Mouse (Mus musculus) ES-E14 (cell line): Measurements from ENCODE around the gene Stat5a. TPM values are rescaled to one million over a fixed set of nuclear protein-coding genes. Genes with fewer than 3 reads are reported as not detected.

Source experiments
- DNase-seq: peaks from one replicate; pipeline ENCODE4 v3.0.0-alpha.2; 2013; ENCODE audit warnings: low read depth, low spot score
- H3K27ac ChIP-seq: 2 replicates; pipeline ENCODE4 v1.5.1; 2012; ENCODE audit warnings: low read depth, mild to moderate bottlenecking, low read length, moderate library complexity, mixed read lengths; ENCODE audit not compliant: poor library complexity, insufficient read depth, severe bottlenecking
- H3K36me3 ChIP-seq: 2 replicates; pipeline ENCODE4 v1.6.1; 2012; ENCODE audit warnings: mild to moderate bottlenecking, low read length, moderate library complexity, mixed read lengths; ENCODE audit not compliant: control insufficient read depth, poor library complexity, insufficient read depth, severe bottlenecking
- H3K4me1 ChIP-seq, 2 experiments: fragments of 150-350 bp in 1 of 2; sonication (generic) in 1 of 2; 2 replicates each; pipeline ENCODE4 v1.6.1; 2012; ENCODE audit warnings: low read length in 2 of 2, mild to moderate bottlenecking in 1 of 2, mixed read lengths in 1 of 2; ENCODE audit not compliant: control insufficient read depth in 2 of 2, insufficient read depth in 2 of 2, poor library complexity in 1 of 2
- H3K4me3 ChIP-seq, 2 experiments: fragments of 150-350 bp in 1 of 2; sonication (generic) in 1 of 2; 2 replicates each; pipeline ENCODE4 v1.5.1; 2012; ENCODE audit warnings: low read length in 2 of 2, low read depth in 1 of 2, mild to moderate bottlenecking in 1 of 2, mixed read lengths in 1 of 2; ENCODE audit not compliant: insufficient read depth in 1 of 2, poor library complexity in 1 of 2, severe bottlenecking in 1 of 2
- H3K9ac ChIP-seq: 2 replicates; pipeline ENCODE4 v1.6.1; 2012; ENCODE audit warnings: low read depth, mild to moderate bottlenecking, low read length, mixed read lengths; ENCODE audit not compliant: poor library complexity, insufficient read depth, severe bottlenecking
- H3K9me3 ChIP-seq: fragments of 150-350 bp; sonication (generic); 2 replicates; pipeline ENCODE4 v1.6.1; 2012; ENCODE audit warnings: low read depth, mild to moderate bottlenecking, low read length; ENCODE audit not compliant: control insufficient read depth, insufficient read depth
- CHD2 ChIP-seq: IDR thresholded peaks from 2 replicates; pipeline ENCODE4 v1.6.1; 2014; ENCODE audit warnings: mild to moderate bottlenecking, low read depth, low read length, inconsistent platforms
- HCFC1 ChIP-seq: IDR thresholded peaks from 2 replicates; pipeline ENCODE4 v1.6.1; 2012; ENCODE audit warnings: low read length, inconsistent platforms, borderline replicate concordance; ENCODE audit not compliant: insufficient read depth
- MAFK ChIP-seq: IDR thresholded peaks from 2 replicates; pipeline ENCODE4 v1.6.1; 2014; ENCODE audit warnings: mild to moderate bottlenecking, low read depth, low read length, inconsistent platforms; ENCODE audit not compliant: insufficient read depth
- ZC3H11A ChIP-seq: IDR thresholded peaks from 2 replicates; pipeline ENCODE4 v1.6.1; 2012; ENCODE audit warnings: low read depth, mild to moderate bottlenecking, inconsistent platforms, low read length, borderline replicate concordance
- ZNF384 ChIP-seq: IDR thresholded peaks from 2 replicates; pipeline ENCODE4 v1.6.1; 2012; ENCODE audit warnings: low read depth, low read length, inconsistent platforms
- in situ Hi-C, 2 experiments: fragments of 600-800 bp; cut with MboI; formaldehyde crosslinking; loops; one replicate each; pipeline ENCODE4 v1.15.1; 2025; ENCODE audit warnings: low sequenced_read_pairs in 2 of 2, inconsistent platforms in 1 of 2; ENCODE audit not compliant: unreplicated experiment in 2 of 2
- total RNA-seq: library from RNA; depleted of rRNA; stranded (reverse); fragments of 300-350 nt; gene quantifications from 2 replicates; pipeline ENCODE4 v1.2.3, GENCODE M21; 2012

Gene Stat5a
- total RNA-seq, 1 experiment: 1.7 TPM

GRCm38 (mm10) chr11:100887236-100887635 lies 28.1 kb downstream of the Stat5a start:
- no peaks in the 10 kb centered on the region for H3K9me3 ChIP-seq
- no peak overlapping the region for H3K4me3 ChIP-seq
- H3K27ac ChIP-seq: no peak overlapping the region
- TF ChIP-seq MAFK (no peak), HCFC1 (no peak), CHD2 (no peak), ZNF384 (no peak)
- H3K36me3 ChIP-seq: peaks cover 45% of the 10 kb centered on the region
- in situ Hi-C loops: no loop called here
- no peak for DNase-seq
- H3K4me1 ChIP-seq: no peaks in the 10 kb centered on the region
- H3K9ac ChIP-seq: no peak overlapping the region

DNA sequence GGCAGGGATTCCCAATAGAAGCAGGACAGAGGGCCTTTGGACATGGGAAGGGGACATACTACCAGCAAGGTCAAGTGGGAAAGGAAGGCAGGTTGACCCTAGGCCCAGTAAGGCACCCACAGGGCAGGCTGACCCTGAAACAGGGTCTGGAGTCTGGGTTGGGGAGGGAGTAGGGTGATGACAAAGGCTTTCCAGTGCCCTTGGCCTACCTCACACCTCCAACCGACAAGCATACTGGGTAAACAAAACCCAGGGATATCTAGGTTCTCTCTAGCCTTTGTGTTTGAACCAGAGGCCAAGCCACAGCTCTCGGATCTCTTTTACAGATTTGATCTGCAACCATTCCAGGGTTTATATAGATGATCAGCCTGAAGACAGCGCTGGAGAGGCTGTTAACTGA lies 28.6 kb downstream of the Stat5a start:
- DNase-seq: no peak
- in situ Hi-C loops: no loop called here
- Histone ChIP-seq H3K27ac (no peak overlapping the region), H3K4me3 (no peak overlapping the region), H3K9ac (no peak overlapping the region), H3K9me3 (no peaks in the 10 kb centered on the region), H3K4me1 (no peaks in the 10 kb centered on the region), H3K36me3 (peaks cover 48% of the 10 kb centered on the region)
- TF ChIP-seq MAFK (no peak), CHD2 (no peak)

- TF ChIP-seq CHD2 (no peak), MAFK (no peak), ZNF384 (no peak), HCFC1 (no peak), ZC3H11A (no peak)
- H3K4me3 ChIP-seq: no peak overlapping the region
- H3K27ac ChIP-seq: no peak overlapping the region; the same call in 1 of the 2 replicates
- in situ Hi-C loops: no loop called here
- no peak overlapping the region for H3K9ac ChIP-seq
- no peaks in the 10 kb centered on the region for H3K4me1 ChIP-seq
- no peak for DNase-seq
- peaks cover 54% of the 10 kb centered on the region for H3K36me3 ChIP-seq
- H3K9me3 ChIP-seq: no peaks in the 10 kb centered on the region
These were observed 29.2 kb downstream of the Stat5a start for GRCm38 (mm10) chr11:100888348-100888820.

- no peak for DNase-seq
- in situ Hi-C loops: no loop called here
- Histone ChIP-seq H3K4me3 (no peak overlapping the region), H3K9ac (no peak overlapping the region), H3K27ac (no peak overlapping the region), H3K36me3 (peaks cover 65% of the 10 kb centered on the region), H3K9me3 (no peaks in the 10 kb centered on the region), H3K4me1 (no peaks in the 10 kb centered on the region)
- TF ChIP-seq MAFK: no peak
- TF ChIP-seq CHD2: no peak
- no peak for TF ChIP-seq HCFC1
- TF ChIP-seq ZNF384: no peak
- no peak for TF ChIP-seq ZC3H11A
These were observed 31.3 kb downstream of the Stat5a start for GRCm38 (mm10) chr11:100890481-100890880.

DNA sequence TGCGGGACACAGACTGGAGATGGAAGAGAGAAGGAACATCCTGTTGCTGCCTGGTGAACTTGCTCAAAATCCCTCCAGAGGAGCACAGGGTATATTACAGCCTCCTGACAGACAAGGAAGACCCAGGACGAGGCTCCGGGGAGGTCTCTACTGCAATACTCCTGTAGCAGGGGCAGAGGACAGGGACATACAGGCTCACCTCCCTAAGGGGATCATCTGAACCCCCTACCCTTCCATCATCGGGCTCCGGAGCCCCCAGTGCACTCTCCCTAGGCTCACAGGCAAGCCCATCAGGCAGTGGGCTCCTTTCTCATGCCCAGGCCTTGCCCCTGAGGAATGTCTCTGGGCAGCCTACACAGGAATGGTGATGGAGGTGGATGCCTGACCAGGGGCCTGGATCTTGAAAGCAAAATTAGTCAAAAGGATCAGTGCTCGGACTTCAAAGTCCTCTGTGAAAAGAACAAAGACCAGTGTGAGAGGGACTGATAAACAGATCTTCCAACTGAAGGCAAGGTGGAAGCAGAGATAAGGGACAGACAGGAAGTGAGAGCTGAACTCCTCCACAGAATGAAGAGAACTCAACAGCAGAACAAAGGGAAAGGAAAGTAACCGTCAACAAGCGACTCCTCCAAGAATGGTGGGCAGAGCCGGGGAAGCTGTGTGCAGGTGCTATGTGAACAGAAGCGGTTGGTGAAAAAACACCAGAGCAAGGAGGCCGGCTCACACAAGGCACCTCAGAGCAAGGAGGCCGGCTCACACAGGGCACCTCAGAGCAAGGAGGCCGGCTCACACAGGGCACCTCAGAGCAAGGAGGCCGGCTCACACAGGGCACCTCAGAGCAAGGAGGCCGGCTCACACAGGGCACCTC lies 32.3 kb downstream of the Stat5a start:
- Histone ChIP-seq H3K9ac (no peak overlapping the region), H3K27ac (no peak overlapping the region), H3K4me3 (no peak overlapping the region), H3K4me1 (no peaks in the 10 kb centered on the region), H3K9me3 (no peaks in the 10 kb centered on the region), H3K36me3 (peaks cover 67% of the 10 kb centered on the region)
- DNase-seq: no peak
- no peak for TF ChIP-seq ZNF384
- in situ Hi-C loops: no loop called here
